Mouse (Mus musculus): ENCODE measurements around the gene Ccnyl1. TPM values are rescaled to one million over a fixed set of nuclear protein-coding genes. Genes with fewer than 3 reads are reported as not detected.

Gene Ccnyl1
- polyA plus RNA-seq, 2 experiments = 1.4 to 4.2 TPM

DNA sequence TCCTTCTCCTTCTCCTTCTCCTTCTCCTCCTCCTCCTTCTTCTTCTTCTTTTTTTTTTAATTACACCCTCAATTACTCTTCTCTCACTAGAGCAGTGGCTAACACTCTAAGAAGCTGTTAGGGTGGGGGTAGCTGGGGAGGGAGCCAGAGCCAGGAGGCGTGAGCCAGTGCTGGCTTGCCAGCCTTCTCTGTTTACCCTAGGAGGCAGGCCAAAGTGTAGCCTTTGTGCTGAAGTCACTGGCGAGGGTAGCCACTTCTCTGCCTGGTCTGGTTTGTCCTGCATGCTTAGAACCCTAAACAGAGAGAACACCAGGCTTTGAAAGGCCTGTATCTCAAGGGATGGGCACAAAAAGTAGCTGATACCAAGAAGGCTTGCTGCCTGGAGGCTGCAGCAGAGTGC is 67.0 kb downstream of the Ccnyl1 start:
- no peak overlapping the region for H3K4me2 ChIP-seq (ENCODE audit: low read depth)
- no peaks in the 10 kb centered on the region for H3K27me3 ChIP-seq (ENCODE audit: control insufficient read depth, insufficient read depth, low read length)
- no peaks in the 10 kb centered on the region for H3K9me3 ChIP-seq (ENCODE audit: control insufficient read depth, low read length)
- no peak overlapping the region for H3K9ac ChIP-seq (replicated peaks)
- DNase-seq (ENCODE audit: low read depth in 3 of 3, low spot score in 3 of 3) (no peak), ATAC-seq (ENCODE audit: insufficient read depth) (no peak)
- H3K27ac ChIP-seq = no peak overlapping the region
- TF ChIP-seq CTCF (IDR thresholded peaks at IDR 0.05; ENCODE audit: low read depth) = no peak
- TF ChIP-seq EP300 (IDR thresholded peaks at IDR 0.05; ENCODE audit: low read depth) = no peak
- H3K4me3 ChIP-seq (ENCODE audit: insufficient read depth in 1 of 2, low read depth in 2 of 2, low read length in 2 of 2) = no peak overlapping the region
- peaks cover 5 to 16% of the 10 kb centered on the region in 2 experiments; a peak in 3 of 4 replicates for H3K4me1 ChIP-seq (replicated peaks; ENCODE audit: control insufficient read depth in 2 of 2, insufficient read depth in 2 of 2, low read length in 1 of 2)
- WGBS (ENCODE audit: insufficient replicate concordance) = 35% methylated on average over 2 of the region's 2 CpGs
- no peaks in the 10 kb centered on the region for H3K36me3 ChIP-seq (replicated peaks; ENCODE audit: control insufficient read depth, insufficient read depth, low read depth)

DNA sequence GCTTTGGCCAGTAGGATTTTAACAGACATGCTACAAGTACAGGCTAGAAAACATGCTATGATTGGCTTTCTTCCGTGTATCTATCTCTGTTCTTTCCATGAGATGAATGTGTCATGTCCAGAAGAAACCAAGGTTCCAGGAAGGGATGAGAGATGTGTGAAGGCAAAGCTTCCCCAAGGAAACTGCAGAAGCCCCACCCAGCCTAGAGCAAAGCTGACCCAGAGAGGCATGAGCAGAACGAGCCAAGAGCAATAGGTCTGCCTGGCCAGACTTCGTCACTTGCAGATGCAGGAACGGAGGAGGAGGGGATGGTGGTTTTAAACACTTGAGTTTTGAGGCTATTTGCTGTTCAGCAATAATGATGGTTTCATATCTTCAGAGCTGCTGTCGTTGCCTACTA is 67.5 kb downstream of the Ccnyl1 start:
- Histone ChIP-seq H3K27ac (no peak overlapping the region), H3K9me3 (ENCODE audit: control insufficient read depth, low read length) (no peaks in the 10 kb centered on the region), H3K4me3 (ENCODE audit: insufficient read depth in 1 of 2, low read depth in 2 of 2, low read length in 2 of 2) (no peak overlapping the region), H3K9ac (replicated peaks) (no peak overlapping the region), H3K36me3 (replicated peaks; ENCODE audit: control insufficient read depth, insufficient read depth, low read depth) (no peaks in the 10 kb centered on the region), H3K4me2 (ENCODE audit: low read depth) (no peak overlapping the region), H3K4me1 (replicated peaks; ENCODE audit: control insufficient read depth in 2 of 2, insufficient read depth in 2 of 2, low read length in 1 of 2) (peaks cover 5 to 16% of the 10 kb centered on the region in 2 experiments; a peak in 3 of 4 replicates), H3K27me3 (ENCODE audit: control insufficient read depth, insufficient read depth, low read length) (no peaks in the 10 kb centered on the region)
- DNase-seq (ENCODE audit: low read depth in 3 of 3, low spot score in 3 of 3) (no peak), ATAC-seq (ENCODE audit: insufficient read depth) (no peak)
- 63% methylated on average over 5 of the region's 5 CpGs for WGBS (ENCODE audit: insufficient replicate concordance)
- TF ChIP-seq EP300 (IDR thresholded peaks at IDR 0.05; ENCODE audit: low read depth) (no peak), CTCF (IDR thresholded peaks at IDR 0.05; ENCODE audit: low read depth) (no peak)

DNA sequence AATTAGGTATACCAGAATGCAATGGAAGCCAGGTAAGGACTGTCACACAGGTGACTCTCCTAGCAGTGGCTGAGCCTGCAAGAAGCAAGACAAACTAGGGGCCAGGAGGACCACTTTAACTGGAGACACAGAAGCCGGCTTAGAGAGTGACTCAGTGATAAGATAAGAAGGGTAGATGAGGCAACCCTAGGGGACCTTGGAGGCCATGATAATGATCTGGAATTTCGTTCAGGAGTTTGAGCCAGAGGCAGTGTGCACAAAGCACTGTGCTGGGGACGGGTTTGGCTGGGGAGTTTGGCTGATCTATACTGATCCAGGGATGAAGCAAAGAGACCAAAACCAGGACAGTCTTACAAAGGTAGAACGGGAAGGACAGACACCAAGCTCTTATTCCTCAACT is 71.4 kb downstream of the Ccnyl1 start:
- Histone ChIP-seq H3K4me2 (ENCODE audit: low read depth) (no peak overlapping the region), H3K27ac (no peak overlapping the region), H3K4me1 (replicated peaks; ENCODE audit: control insufficient read depth in 2 of 2, insufficient read depth in 2 of 2, low read length in 1 of 2) (peaks cover 0 to 3% of the 10 kb centered on the region in 2 experiments; a peak in 1 of 4 replicates), H3K9me3 (ENCODE audit: control insufficient read depth, low read length) (no peaks in the 10 kb centered on the region), H3K36me3 (replicated peaks; ENCODE audit: control insufficient read depth, insufficient read depth, low read depth) (no peaks in the 10 kb centered on the region), H3K4me3 (ENCODE audit: insufficient read depth in 1 of 2, low read depth in 2 of 2, low read length in 2 of 2) (no peak overlapping the region), H3K27me3 (ENCODE audit: control insufficient read depth, insufficient read depth, low read length) (no peaks in the 10 kb centered on the region), H3K9ac (replicated peaks) (no peak overlapping the region)
- TF ChIP-seq CTCF (IDR thresholded peaks at IDR 0.05; ENCODE audit: low read depth) = no peak
- TF ChIP-seq EP300 (IDR thresholded peaks at IDR 0.05; ENCODE audit: low read depth) = no peak
- DNase-seq (ENCODE audit: low read depth in 3 of 3, low spot score in 3 of 3) = no peak
- 34% methylated on average over 4 of the region's 4 CpGs for WGBS (ENCODE audit: insufficient replicate concordance)
- no peak for ATAC-seq (ENCODE audit: insufficient read depth)

DNA sequence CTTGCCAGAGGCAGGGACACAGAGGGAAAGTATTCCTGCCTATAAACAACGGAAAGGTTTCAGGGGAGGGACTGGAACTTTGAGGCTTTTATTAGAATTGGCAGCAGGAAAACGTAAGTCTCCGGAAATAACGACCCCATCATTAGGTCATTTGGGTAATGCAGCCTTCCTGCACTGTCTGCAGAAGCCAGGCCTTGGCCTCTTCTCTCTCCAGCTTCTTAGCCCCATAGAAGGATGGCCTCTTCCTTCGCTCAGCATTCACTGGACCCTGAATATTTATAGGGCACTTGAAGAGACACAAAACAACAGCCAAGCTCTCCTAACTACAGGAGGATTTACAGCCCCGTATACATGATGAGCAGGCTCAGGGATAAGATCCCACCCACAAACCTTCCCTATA is 79.9 kb downstream of the Ccnyl1 start:
- Histone ChIP-seq H3K27me3 (ENCODE audit: control insufficient read depth, insufficient read depth, low read length) (no peaks in the 10 kb centered on the region), H3K4me1 (replicated peaks; ENCODE audit: control insufficient read depth in 2 of 2, insufficient read depth in 2 of 2, low read length in 1 of 2) (no peaks in the 10 kb centered on the region), H3K4me3 (ENCODE audit: insufficient read depth in 1 of 2, low read depth in 2 of 2, low read length in 2 of 2) (no peak overlapping the region), H3K36me3 (replicated peaks; ENCODE audit: control insufficient read depth, insufficient read depth, low read depth) (no peaks in the 10 kb centered on the region), H3K27ac (no peak overlapping the region), H3K4me2 (ENCODE audit: low read depth) (no peak overlapping the region), H3K9ac (replicated peaks) (no peak overlapping the region), H3K9me3 (ENCODE audit: control insufficient read depth, low read length) (no peaks in the 10 kb centered on the region)
- no peak for DNase-seq (ENCODE audit: low read depth in 3 of 3, low spot score in 3 of 3)
- TF ChIP-seq CTCF (IDR thresholded peaks at IDR 0.05; ENCODE audit: low read depth) (no peak), EP300 (IDR thresholded peaks at IDR 0.05; ENCODE audit: low read depth) (no peak)
- WGBS (ENCODE audit: insufficient replicate concordance) = 33% methylated on average over 6 of the region's 6 CpGs
- ATAC-seq (ENCODE audit: insufficient read depth) = no peak

DNA sequence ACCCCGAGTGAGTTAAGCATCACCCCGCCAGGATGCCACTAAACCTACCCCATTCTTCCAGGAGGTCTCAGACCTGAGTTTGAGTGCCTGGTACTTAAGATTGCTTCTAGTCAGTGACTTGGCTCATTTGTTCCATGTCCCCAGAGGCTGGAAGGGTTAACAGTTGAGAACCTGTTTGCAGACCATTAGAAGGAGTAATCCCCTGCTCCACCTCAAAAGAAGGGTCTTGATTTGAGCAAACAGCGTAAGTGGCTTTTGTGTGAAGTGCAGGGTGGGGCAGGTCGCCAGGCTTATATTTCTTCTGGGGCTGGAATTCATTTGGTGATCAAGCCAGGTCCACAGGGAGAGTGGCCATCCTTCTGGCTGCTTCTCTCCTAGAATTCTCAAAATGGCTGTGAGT is 83.0 kb downstream of the Ccnyl1 start:
- WGBS (ENCODE audit: insufficient replicate concordance) = 63% methylated on average over 4 of the region's 4 CpGs
- Histone ChIP-seq H3K4me3 (ENCODE audit: insufficient read depth in 1 of 2, low read depth in 2 of 2, low read length in 2 of 2) (no peak overlapping the region), H3K36me3 (replicated peaks; ENCODE audit: control insufficient read depth, insufficient read depth, low read depth) (no peaks in the 10 kb centered on the region), H3K27ac (no peak overlapping the region), H3K4me1 (replicated peaks; ENCODE audit: control insufficient read depth in 2 of 2, insufficient read depth in 2 of 2, low read length in 1 of 2) (no peaks in the 10 kb centered on the region), H3K27me3 (ENCODE audit: control insufficient read depth, insufficient read depth, low read length) (no peaks in the 10 kb centered on the region), H3K4me2 (ENCODE audit: low read depth) (no peak overlapping the region), H3K9me3 (ENCODE audit: control insufficient read depth, low read length) (no peaks in the 10 kb centered on the region), H3K9ac (replicated peaks) (no peak overlapping the region)
- DNase-seq (ENCODE audit: low read depth in 3 of 3, low spot score in 3 of 3) (no peak), ATAC-seq (ENCODE audit: insufficient read depth) (no peak)
- no peak for TF ChIP-seq EP300 (IDR thresholded peaks at IDR 0.05; ENCODE audit: low read depth)
- TF ChIP-seq CTCF (IDR thresholded peaks at IDR 0.05; ENCODE audit: low read depth) = no peak

Other genes with a start within 250 kb of the Ccnyl1 start
- gene Creb1, start 157.8 kb upstream of the Ccnyl1 start, polyA plus RNA-seq (2012; rRNA removed) = 3.4 and 4.9 TPM in 2 replicates
- 12.6 and 14.0 TPM in 2 replicates for gene Creb1, start 157.8 kb upstream of the Ccnyl1 start, polyA plus RNA-seq (2014; fragmentation: Nextera tagmentation; extraction: Ambion mirVana)
- 2.8 and 4.3 TPM in 2 replicates for gene Mettl21a, start 73.2 kb upstream of the Ccnyl1 start, polyA plus RNA-seq (2012; rRNA removed)
- gene Mettl21a, start 73.2 kb upstream of the Ccnyl1 start, polyA plus RNA-seq (2014; fragmentation: Nextera tagmentation; extraction: Ambion mirVana) = 6.3 and 7.2 TPM in 2 replicates
- gene Fzd5, start 47.3 kb downstream of the Ccnyl1 start, polyA plus RNA-seq (2012; rRNA removed) = 3.4 and 4.3 TPM in 2 replicates
- 2.6 and 3.2 TPM in 2 replicates for gene Fzd5, start 47.3 kb downstream of the Ccnyl1 start, polyA plus RNA-seq (2014; fragmentation: Nextera tagmentation; extraction: Ambion mirVana)

All from liver, embryonic 14.5 days (tissue).